Mouse (Mus musculus) stomach, postnatal 0 days (tissue): ENCODE results near the gene Khdc1b. TPM values are rescaled to one million over a fixed set of nuclear protein-coding genes. Genes with fewer than 3 reads are reported as not detected.
"Not testable (repeated sequence)": the region's sequence is repeated elsewhere in the genome, so short reads cannot be mapped to it uniquely, and the experiment has no call there.

Source experiments
- ATAC-seq: fragments of 200-750 bp; cut with Nextera tagmentation; 2 replicates; pipeline ENCODE4 v1.8.0; 2017; ENCODE audit not compliant: low FRiP score, low TSS enrichment
- DNase-seq: peaks from one replicate; pipeline ENCODE4 v3.0.0-alpha.2; 2016; ENCODE audit warnings: low spot score
- H3K27ac ChIP-seq: fragments of 300-500 bp; sonication (generic); replicated peaks from 2 replicates; pipeline ENCODE4 v1.5.1; 2014; ENCODE audit warnings: mild to moderate bottlenecking, control low read depth
- H3K27me3 ChIP-seq: fragments of 300-500 bp; sonication (generic); 2 replicates; pipeline ENCODE4 v1.6.1; 2014; ENCODE audit warnings: low read length; ENCODE audit not compliant: control insufficient read depth, insufficient read depth
- H3K36me3 ChIP-seq: fragments of 300-500 bp; sonication (generic); 2 replicates; pipeline ENCODE4 v1.6.1; 2014; ENCODE audit warnings: low read length, mixed read lengths; ENCODE audit not compliant: control insufficient read depth, insufficient read depth
- H3K4me1 ChIP-seq: fragments of 300-500 bp; sonication (generic); replicated peaks from 2 replicates; pipeline ENCODE4 v1.6.1; 2014; ENCODE audit warnings: antibody characterized with exemption; ENCODE audit not compliant: control insufficient read depth, insufficient read depth
- H3K4me2 ChIP-seq: fragments of 300-500 bp; sonication (generic); replicated peaks from 2 replicates; pipeline ENCODE4 v1.6.1; 2014; ENCODE audit warnings: low read depth, mild to moderate bottlenecking, control low read depth, moderate library complexity
- H3K4me3 ChIP-seq: fragments of 300-500 bp; sonication (generic); 2 replicates; pipeline ENCODE4 v1.5.1; 2014; ENCODE audit warnings: low read depth, low read length, control low read depth
- H3K9ac ChIP-seq: fragments of 300-500 bp; sonication (generic); 2 replicates; pipeline ENCODE4 v1.6.1; 2014; ENCODE audit warnings: mild to moderate bottlenecking, low read length, control low read depth, mixed read lengths
- H3K9me3 ChIP-seq: fragments of 300-500 bp; sonication (generic); 2 replicates; pipeline ENCODE4 v1.6.1; 2016; ENCODE audit warnings: low read length; ENCODE audit not compliant: control insufficient read depth
- CTCF ChIP-seq: IDR thresholded peaks from 2 replicates; pipeline ENCODE4 v1.5.1; 2016; ENCODE audit warnings: antibody characterized with exemption, low read depth, mild to moderate bottlenecking, moderate library complexity
- EP300 ChIP-seq: optimal IDR thresholded peaks from 2 replicates; pipeline ENCODE3; 2016; ENCODE audit warnings: antibody characterized with exemption
- WGBS: fragments of 180-500 bp; shearing (Covaris S2); extraction: QIAGEN DNeasy Blood & Tissue Kit; methylation state at CpG from one replicate; pipeline ENCODE4 v1.1.7; 2014; 5-methylcytosine and 5-hydroxymethylcytosine counted together
- polyA plus RNA-seq: library from polyadenylated mRNA; unstranded; fragments of >200 nt; fragmentation: Nextera tagmentation; extraction: Ambion mirVana; gene quantifications from 2 replicates; pipeline ENCODE4 v1.2.1, GENCODE M21; 2015

Gene Khdc1b
- polyA plus RNA-seq: 0.04 TPM in 2 replicates

- no peak for ATAC-seq
- Histone ChIP-seq H3K4me3 (no peak within 1 kb of the TSS), H3K4me2 (no peak within 1 kb of the TSS), H3K36me3 (no peaks in the 10 kb centered on the region), H3K9ac (no peak within 1 kb of the TSS), H3K9me3 (no peaks in the 10 kb centered on the region), H3K27ac (no peak within 1 kb of the TSS), H3K4me1 (no peaks in the 10 kb centered on the region), H3K27me3 (no peaks in the 10 kb centered on the region)
- TF ChIP-seq EP300 (no peak), CTCF (no peak)
- no peak for DNase-seq
- WGBS: 87% methylated on average over 1 of the region's 1 CpGs
Observed at GRCm38 (mm10) chr1:21383256-21383655, at the start of gene Khdc1b. Gene Khdc1b (plus strand): TSS chr1:21383556.

DNA sequence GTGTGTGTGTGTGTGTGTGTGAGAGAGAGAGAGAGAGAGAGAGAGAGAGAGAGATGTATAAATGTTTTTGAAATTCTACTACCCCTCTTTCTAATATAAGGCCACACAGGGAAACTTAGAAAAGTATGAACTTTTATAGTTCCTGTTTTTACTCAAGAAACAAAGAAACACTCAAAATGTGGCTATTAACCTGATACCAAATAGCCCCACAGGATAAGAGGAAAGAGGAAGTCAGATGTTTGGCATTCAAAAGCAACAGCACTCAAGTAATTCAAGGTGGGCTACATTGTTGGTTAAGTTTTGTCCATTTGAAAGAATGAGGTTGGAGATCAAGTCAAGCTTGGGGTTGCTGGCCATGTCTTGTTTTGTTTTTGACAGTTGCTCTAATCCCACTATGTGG is 47.5 kb upstream of the Khdc1b start:
- ATAC-seq: no peak
- H3K27ac ChIP-seq: no peak overlapping the region
- TF ChIP-seq EP300 (no peak), CTCF (no peak)
- no peak overlapping the region for H3K9ac ChIP-seq
- no peaks in the 10 kb centered on the region for H3K27me3 ChIP-seq
- no peak overlapping the region for H3K4me3 ChIP-seq
- no peaks in the 10 kb centered on the region for H3K9me3 ChIP-seq
- no peaks in the 10 kb centered on the region for H3K36me3 ChIP-seq
- H3K4me2 ChIP-seq: no peak overlapping the region
- no peaks in the 10 kb centered on the region for H3K4me1 ChIP-seq
- DNase-seq: no peak

GRCm38 (mm10) chr1:21340745-21341144 is 42.6 kb upstream of the Khdc1b start:
- H3K4me3 ChIP-seq: no peak overlapping the region
- no peak for DNase-seq
- H3K9ac ChIP-seq: no peak overlapping the region
- WGBS: 96% methylated on average over 1 of the region's 1 CpGs
- no peaks in the 10 kb centered on the region for H3K4me1 ChIP-seq
- no peak overlapping the region for H3K4me2 ChIP-seq
- H3K27ac ChIP-seq: no peak overlapping the region
- no peak for ATAC-seq
- TF ChIP-seq CTCF (no peak), EP300 (no peak)
- no peaks in the 10 kb centered on the region for H3K9me3 ChIP-seq
- no peaks in the 10 kb centered on the region for H3K36me3 ChIP-seq
- no peaks in the 10 kb centered on the region for H3K27me3 ChIP-seq

- peak; percentile 65 for DNase-seq
- Histone ChIP-seq H3K4me3 (no peak overlapping the region), H3K27me3 (no peaks in the 10 kb centered on the region), H3K4me1 (no peaks in the 10 kb centered on the region), H3K4me2 (no peak overlapping the region), H3K36me3 (no peaks in the 10 kb centered on the region), H3K9ac (no peak overlapping the region), H3K27ac (no peak overlapping the region), H3K9me3 (no peaks in the 10 kb centered on the region)
- peak; percentile 83 for ATAC-seq
- TF ChIP-seq EP300: no peak
- peak; percentile 85 for TF ChIP-seq CTCF
- WGBS: 60% methylated on average over 4 of the region's 4 CpGs
Observed at GRCm38 (mm10) chr1:21344253-21344652, 39.1 kb upstream of the Khdc1b start.

DNA sequence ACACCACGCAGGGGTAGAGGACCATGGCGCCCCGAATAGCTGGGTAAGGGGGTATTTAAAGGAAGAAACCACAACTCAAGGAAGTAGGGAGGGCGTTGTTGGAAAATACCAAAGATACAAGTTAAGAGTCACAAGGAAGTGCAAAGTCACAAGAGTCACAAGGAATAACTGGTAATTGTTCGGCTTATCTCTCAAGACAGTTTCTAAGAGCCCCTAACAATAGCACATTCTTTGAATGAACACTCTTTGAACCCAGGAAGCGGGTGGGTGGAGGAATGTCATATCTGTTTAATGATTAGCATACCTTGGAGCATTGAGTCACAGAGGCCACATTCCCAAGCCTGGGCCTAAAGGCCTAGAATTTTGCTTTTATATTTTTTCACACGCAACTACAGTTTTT is 38.6 kb upstream of the Khdc1b start:
- H3K27me3 ChIP-seq, H3K4me2 ChIP-seq, H3K36me3 ChIP-seq, H3K4me1 ChIP-seq, DNase-seq, H3K9me3 ChIP-seq, ATAC-seq, H3K27ac ChIP-seq, H3K4me3 ChIP-seq, H3K9ac ChIP-seq: not testable (repeated sequence)
- 79% methylated on average over 7 of the region's 7 CpGs for WGBS

DNA sequence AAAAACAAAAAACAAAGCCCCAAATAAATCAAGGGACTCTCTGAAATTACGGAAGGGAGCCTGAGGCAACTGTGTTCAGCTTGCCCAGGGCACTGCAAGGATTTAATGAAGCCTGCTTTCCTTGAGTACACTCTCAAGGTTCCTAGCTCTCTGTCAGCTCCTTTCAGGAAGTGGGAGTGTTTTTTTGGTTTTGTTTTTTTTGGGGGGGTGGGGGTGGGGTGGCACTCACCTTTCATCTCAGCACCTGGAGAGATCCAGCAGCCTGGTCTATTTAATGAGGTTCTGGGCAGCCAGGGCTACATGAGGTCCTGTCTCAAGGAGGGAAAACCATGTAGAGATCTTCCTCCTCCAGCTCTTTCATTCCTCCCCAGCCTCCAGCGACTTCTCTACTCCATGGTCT is 34.0 kb upstream of the Khdc1b start, which contains the start of gene Khdc1a:
Gene Khdc1a (plus strand): TSS at position 301 of the 400 bp plus-strand sequence.
- Histone ChIP-seq H3K4me3 (no peak within 1 kb of the TSS), H3K4me2 (no peak within 1 kb of the TSS), H3K27ac (no peak within 1 kb of the TSS), H3K27me3 (no peaks in the 10 kb centered on the region), H3K4me1 (no peaks in the 10 kb centered on the region), H3K9me3 (no peaks in the 10 kb centered on the region), H3K9ac (no peak within 1 kb of the TSS), H3K36me3 (no peaks in the 10 kb centered on the region)
- 80% methylated on average over 2 of the region's 2 CpGs for WGBS
- DNase-seq: no peak
- no peak for ATAC-seq
- TF ChIP-seq CTCF (no peak), EP300 (no peak)

GRCm38 (mm10) chr1:21368031-21368430 is 15.3 kb upstream of the Khdc1b start, which contains the start of gene Khdc1c:
Gene Khdc1c (plus strand): TSS chr1:21368331.
- not testable (repeated sequence) for H3K4me1 ChIP-seq, H3K4me2 ChIP-seq, H3K27ac ChIP-seq, H3K4me3 ChIP-seq, H3K9ac ChIP-seq, H3K9me3 ChIP-seq, ATAC-seq, DNase-seq, H3K27me3 ChIP-seq, H3K36me3 ChIP-seq
- 83% methylated on average over 1 of the region's 1 CpGs for WGBS
